Mouse (Mus musculus): ENCODE measurements around the gene Nabp1.

- no peak for TF ChIP-seq HCFC1 (IDR thresholded peaks at IDR 0.05; ENCODE audit: borderline replicate concordance, insufficient read depth, low read length)
- TF ChIP-seq ZC3H11A (IDR thresholded peaks at IDR 0.05; ENCODE audit: borderline replicate concordance, low read depth, low read length): no peak
- TF ChIP-seq CHD2 (IDR thresholded peaks at IDR 0.05; ENCODE audit: low read depth, low read length): no peak
- TF ChIP-seq MAFK (IDR thresholded peaks at IDR 0.05; ENCODE audit: insufficient read depth, low read depth, low read length): no peak
Observed at GRCm38 (mm10) chr1:51445854-51446460, 32.3 kb downstream of the Nabp1 start.

All from ES-E14 (cell line).